Mouse (Mus musculus) limb, embryonic 13.5 days (tissue): ENCODE data around the gene Psmb2. TPM values are rescaled to one million over a fixed set of nuclear protein-coding genes. Genes with fewer than 3 reads are reported as not detected.
A peak's percentile ranks its signal among the peaks of the same experiment; 100 is the strongest.

Source experiments
- ATAC-seq: fragments of 200-750 bp; cut with Nextera tagmentation; 2 replicates; pipeline ENCODE4 v1.8.0; 2017; ENCODE audit warnings: low read depth, moderate number of reproducible peaks, moderate TSS enrichment; ENCODE audit not compliant: low FRiP score
- H3K27ac ChIP-seq: fragments of 300-500 bp; sonication (generic); 2 replicates; pipeline ENCODE4 v1.5.1; 2015; ENCODE audit warnings: inconsistent platforms, mild to moderate bottlenecking, moderate library complexity
- H3K27me3 ChIP-seq: fragments of 300-500 bp; sonication (generic); 2 replicates; pipeline ENCODE4 v1.6.1; 2015; ENCODE audit warnings: mild to moderate bottlenecking, inconsistent platforms
- H3K36me3 ChIP-seq: fragments of 300-500 bp; sonication (generic); 2 replicates; pipeline ENCODE4 v1.6.1; 2015; ENCODE audit warnings: inconsistent platforms, mild to moderate bottlenecking, moderate library complexity
- H3K4me1 ChIP-seq: fragments of 300-500 bp; sonication (generic); 2 replicates; pipeline ENCODE4 v1.6.1; 2015; ENCODE audit warnings: inconsistent platforms
- H3K4me2 ChIP-seq: fragments of 300-500 bp; sonication (generic); replicated peaks from 2 replicates; pipeline ENCODE4 v1.6.1; 2015; ENCODE audit warnings: inconsistent platforms, mild to moderate bottlenecking, moderate library complexity
- H3K4me3 ChIP-seq: fragments of 300-500 bp; sonication (generic); 2 replicates; pipeline ENCODE4 v1.5.1; 2015; ENCODE audit warnings: moderate library complexity, mild to moderate bottlenecking, inconsistent platforms
- H3K9ac ChIP-seq: fragments of 300-500 bp; sonication (generic); 2 replicates; pipeline ENCODE4 v1.6.1; 2015; ENCODE audit warnings: mild to moderate bottlenecking, inconsistent platforms
- H3K9me3 ChIP-seq: fragments of 300-500 bp; sonication (generic); 2 replicates; pipeline ENCODE4 v1.6.1; 2016; ENCODE audit warnings: inconsistent platforms
- WGBS: fragments of 180-500 bp; shearing (Covaris S2); methylation state at CpG from one replicate; pipeline ENCODE4 v1.1.7; 2015; 5-methylcytosine and 5-hydroxymethylcytosine counted together
- polyA plus RNA-seq: library from polyadenylated mRNA; unstranded; fragments of >200 nt; fragmentation: Nextera tagmentation; extraction: Ambion mirVana; gene quantifications from 2 replicates; pipeline ENCODE4 v1.2.1, GENCODE M21; 2015

Gene Psmb2
- polyA plus RNA-seq, result 501 and 520 TPM in 2 replicates

DNA sequence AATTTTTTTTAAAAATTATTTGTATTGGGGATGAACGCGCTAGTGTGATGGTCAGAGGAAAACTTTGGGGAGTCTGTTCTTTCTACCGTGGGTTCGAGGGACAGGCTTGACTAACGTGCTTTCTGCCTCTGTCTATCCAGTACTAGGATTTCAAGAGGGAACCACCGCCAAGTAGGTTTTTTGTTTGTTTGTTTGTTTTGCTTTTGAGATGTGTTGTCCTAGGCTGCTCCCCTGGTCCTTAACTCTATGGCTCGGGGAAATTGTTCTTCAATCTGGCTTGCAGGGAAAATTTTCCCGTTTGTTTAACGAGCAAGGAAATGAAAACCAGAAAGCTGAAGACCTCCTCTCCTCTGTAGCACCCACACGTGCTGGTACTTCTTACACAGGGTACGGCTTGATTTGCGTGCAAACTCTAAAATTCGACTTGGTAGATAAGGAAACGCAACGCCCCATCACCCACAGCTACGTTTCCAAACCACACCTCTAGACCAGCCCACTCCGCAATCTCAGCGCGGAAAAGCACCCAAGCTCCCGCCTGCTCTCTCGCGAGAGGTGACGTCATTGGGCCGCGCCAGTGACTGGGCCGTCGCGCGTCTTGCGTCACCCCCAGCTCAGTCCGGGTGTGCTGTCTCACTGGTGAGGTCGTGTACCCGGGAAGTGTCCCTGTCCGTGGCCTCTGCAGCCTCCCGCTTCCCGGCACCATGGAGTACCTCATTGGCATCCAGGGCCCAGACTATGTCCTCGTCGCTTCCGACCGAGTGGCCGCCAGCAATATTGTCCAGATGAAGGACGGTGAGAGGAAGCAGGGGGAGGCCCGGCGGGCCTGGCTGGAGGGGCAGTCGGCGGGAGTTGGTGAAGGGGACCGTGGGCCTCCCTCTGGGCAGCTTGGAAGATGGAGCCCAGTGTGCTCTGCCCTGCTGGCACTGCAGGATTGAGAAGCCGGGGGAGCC is at the start of gene Psmb2:
TSS of gene Psmb2 (plus strand) at position 577 of the 950 bp plus-strand sequence.
- Histone ChIP-seq H3K4me3 (peak within 1 kb of the TSS; percentile 100), H3K27ac (peak within 1 kb of the TSS; percentile 72), H3K27me3 (no peaks in the 10 kb centered on the region), H3K4me2 (peak within 1 kb of the TSS; percentile 96), H3K36me3 (no peaks in the 10 kb centered on the region; the same call in 1 of the 2 replicates), H3K9ac (peak within 1 kb of the TSS; percentile 99), H3K9me3 (no peaks in the 10 kb centered on the region), H3K4me1 (peaks cover 15% of the 10 kb centered on the region)
- ATAC-seq, result peak; percentile 98
- WGBS, result 3% methylated on average over 48 of the region's 48 CpGs

DNA sequence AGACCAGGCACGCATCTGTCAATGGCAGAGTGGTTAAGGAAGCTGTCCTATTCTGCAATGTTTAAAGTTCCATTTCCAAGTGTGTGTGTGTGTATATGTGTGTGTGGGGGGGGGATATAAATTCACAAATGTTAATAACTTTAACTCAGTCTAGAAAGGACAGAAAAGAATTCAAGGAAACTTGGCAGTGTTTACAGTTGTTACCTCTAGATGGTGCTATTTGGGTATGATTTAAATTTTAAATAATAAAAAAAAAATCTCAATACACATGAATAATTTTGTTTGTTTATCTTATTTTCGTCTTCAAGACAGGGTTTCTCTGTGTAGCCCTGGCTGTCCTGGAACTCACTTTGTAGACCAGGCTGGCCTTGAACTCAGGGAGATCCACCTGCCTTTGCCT is 45.5 kb upstream of the Psmb2 start:
- H3K9me3 ChIP-seq, result no peaks in the 10 kb centered on the region
- no peak for ATAC-seq
- peaks cover 16% of the 10 kb centered on the region for H3K27me3 ChIP-seq
- H3K4me2 ChIP-seq, result no peak overlapping the region
- H3K4me3 ChIP-seq, result no peak overlapping the region
- H3K27ac ChIP-seq, result no peak overlapping the region
- 46% methylated on average over 2 of the region's 2 CpGs for WGBS
- H3K9ac ChIP-seq, result no peak overlapping the region
- H3K4me1 ChIP-seq, result peaks cover 13% of the 10 kb centered on the region
- H3K36me3 ChIP-seq, result no peaks in the 10 kb centered on the region

GRCm38 (mm10) chr4:126632668-126633067 is 44.8 kb upstream of the Psmb2 start:
- Histone ChIP-seq H3K36me3 (no peaks in the 10 kb centered on the region), H3K4me1 (peaks cover 5% of the 10 kb centered on the region; the same call in 1 of the 2 replicates), H3K9me3 (no peaks in the 10 kb centered on the region), H3K27me3 (peaks cover 17% of the 10 kb centered on the region), H3K9ac (no peak overlapping the region), H3K27ac (no peak overlapping the region), H3K4me3 (no peak overlapping the region), H3K4me2 (no peak overlapping the region)
- WGBS, result 61% methylated on average over 3 of the region's 3 CpGs
- no peak for ATAC-seq

DNA sequence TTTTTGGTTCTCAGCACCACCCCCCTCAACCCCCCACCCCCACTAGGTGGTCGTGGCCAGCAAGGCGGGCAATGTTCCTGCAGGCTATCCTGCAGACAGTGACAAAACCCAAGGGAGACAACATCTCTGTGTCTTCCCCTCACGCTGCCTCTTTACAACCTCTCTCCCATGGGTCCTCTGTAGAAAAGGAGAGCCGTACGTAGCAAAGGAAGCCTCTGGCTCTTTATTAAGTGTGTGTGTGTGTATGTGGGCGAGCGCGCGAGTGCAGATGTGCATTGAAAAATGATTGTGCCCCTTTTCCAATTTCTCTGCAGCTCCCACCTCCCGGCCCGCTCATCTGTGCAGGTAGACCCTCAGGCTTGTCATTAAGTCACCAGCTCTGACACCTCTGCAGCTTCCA is 41.1 kb upstream of the Psmb2 start:
- Histone ChIP-seq H3K9me3 (no peaks in the 10 kb centered on the region), H3K36me3 (no peaks in the 10 kb centered on the region), H3K4me2 (no peak overlapping the region), H3K27me3 (peaks cover 25% of the 10 kb centered on the region), H3K4me3 (no peak overlapping the region), H3K4me1 (peaks cover 3% of the 10 kb centered on the region; the same call in 1 of the 2 replicates), H3K27ac (no peak overlapping the region), H3K9ac (no peak overlapping the region)
- no peak for ATAC-seq
- WGBS, result 19% methylated on average over 11 of the region's 11 CpGs

GRCm38 (mm10) chr4:126637446-126637845 is 40.0 kb upstream of the Psmb2 start:
- no peaks in the 10 kb centered on the region for H3K36me3 ChIP-seq
- H3K4me1 ChIP-seq, result peaks cover 3% of the 10 kb centered on the region; the same call in 1 of the 2 replicates
- 58% methylated on average over 4 of the region's 4 CpGs for WGBS
- no peak for ATAC-seq
- H3K4me3 ChIP-seq, result no peak overlapping the region
- no peaks in the 10 kb centered on the region for H3K9me3 ChIP-seq
- H3K4me2 ChIP-seq, result no peak overlapping the region
- H3K27ac ChIP-seq, result no peak overlapping the region
- no peak overlapping the region for H3K9ac ChIP-seq
- H3K27me3 ChIP-seq, result peaks cover 25% of the 10 kb centered on the region

- H3K36me3 ChIP-seq, result no peaks in the 10 kb centered on the region
- H3K9me3 ChIP-seq, result no peaks in the 10 kb centered on the region
- ATAC-seq, result no peak
- H3K4me2 ChIP-seq, result no peak overlapping the region
- H3K4me1 ChIP-seq, result peaks cover 3% of the 10 kb centered on the region; the same call in 1 of the 2 replicates
- WGBS, result 57% methylated on average over 7 of the region's 7 CpGs
- no peak overlapping the region for H3K4me3 ChIP-seq
- H3K27me3 ChIP-seq, result peaks cover 25% of the 10 kb centered on the region
- H3K9ac ChIP-seq, result no peak overlapping the region
- no peak overlapping the region for H3K27ac ChIP-seq
Observed at GRCm38 (mm10) chr4:126639339-126639738, 38.1 kb upstream of the Psmb2 start.

DNA sequence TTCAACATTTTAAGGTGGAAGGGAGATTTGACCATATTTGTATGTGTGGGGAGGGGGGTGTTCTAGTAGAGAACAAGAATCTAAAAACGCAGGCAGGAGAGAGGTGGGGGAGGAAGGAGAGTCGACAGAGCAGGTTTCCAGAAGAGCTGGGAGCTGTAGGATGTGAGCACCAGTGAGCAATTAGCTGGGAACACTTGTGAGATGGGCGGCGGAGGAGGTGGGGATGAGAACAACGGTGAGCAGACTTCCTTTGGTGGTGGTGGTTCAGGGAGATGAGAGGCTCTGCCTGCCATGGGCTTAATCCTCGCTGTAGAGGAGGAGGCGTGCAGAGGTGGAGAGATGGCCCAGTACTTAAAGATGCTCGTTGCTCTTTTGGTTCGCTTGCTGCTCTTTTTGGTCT is 35.5 kb upstream of the Psmb2 start:
- ATAC-seq, result no peak
- H3K27ac ChIP-seq, result no peak overlapping the region
- no peaks in the 10 kb centered on the region for H3K4me1 ChIP-seq
- H3K36me3 ChIP-seq, result no peaks in the 10 kb centered on the region
- no peak overlapping the region for H3K4me3 ChIP-seq
- H3K9me3 ChIP-seq, result no peaks in the 10 kb centered on the region
- whole genome bisulfite sequencing, result 40% methylated on average over 9 of the region's 9 CpGs
- no peak overlapping the region for H3K4me2 ChIP-seq
- H3K9ac ChIP-seq, result no peak overlapping the region
- H3K27me3 ChIP-seq, result peaks cover 15% of the 10 kb centered on the region

- H3K27ac ChIP-seq, result no peak overlapping the region
- no peak overlapping the region for H3K4me2 ChIP-seq
- no peak overlapping the region for H3K4me3 ChIP-seq
- H3K36me3 ChIP-seq, result no peaks in the 10 kb centered on the region
- WGBS, result 56% methylated on average over 4 of the region's 4 CpGs
- no peak overlapping the region for H3K9ac ChIP-seq
- H3K27me3 ChIP-seq, result peaks cover 21% of the 10 kb centered on the region
- ATAC-seq, result no peak
- no peaks in the 10 kb centered on the region for H3K4me1 ChIP-seq
- no peaks in the 10 kb centered on the region for H3K9me3 ChIP-seq
Observed at GRCm38 (mm10) chr4:126643815-126644214, 33.6 kb upstream of the Psmb2 start.

DNA sequence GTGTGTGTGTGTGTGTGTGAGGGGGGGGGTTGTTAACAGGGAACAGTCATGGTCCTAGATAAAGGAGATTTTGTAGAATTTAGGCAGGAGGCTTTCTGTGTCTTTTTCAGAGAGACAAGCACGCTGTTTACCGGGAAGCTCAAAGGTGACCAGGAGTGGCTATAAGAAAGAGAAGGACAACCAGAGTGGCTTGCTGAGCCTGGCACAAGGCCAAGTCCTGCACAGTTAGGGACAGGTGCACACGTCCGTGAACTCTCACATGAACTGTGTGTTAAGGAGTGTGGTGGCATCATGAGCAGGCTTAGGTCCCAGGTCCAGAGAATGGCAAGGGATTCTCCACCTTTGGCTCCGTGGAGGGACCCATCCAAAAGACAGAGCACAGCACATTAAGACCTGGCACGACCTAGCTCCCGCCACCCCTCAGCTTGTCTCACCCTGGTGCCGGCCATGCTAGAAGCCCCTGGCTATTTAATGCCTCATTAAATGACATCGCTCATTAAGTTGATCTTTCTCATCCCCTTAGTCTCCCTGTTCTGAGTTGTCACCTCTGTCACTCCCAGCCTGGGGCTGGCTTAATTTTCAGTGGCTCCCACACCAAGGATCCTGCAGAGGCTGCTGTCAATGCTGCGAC is 33.0 kb upstream of the Psmb2 start:
- 67% methylated on average over 10 of the region's 10 CpGs for WGBS
- no peak overlapping the region for H3K4me3 ChIP-seq
- no peaks in the 10 kb centered on the region for H3K36me3 ChIP-seq
- no peak overlapping the region for H3K9ac ChIP-seq
- peaks cover 20% of the 10 kb centered on the region for H3K27me3 ChIP-seq
- no peak overlapping the region for H3K4me2 ChIP-seq
- ATAC-seq, result no peak
- no peaks in the 10 kb centered on the region for H3K9me3 ChIP-seq
- no peak overlapping the region for H3K27ac ChIP-seq
- H3K4me1 ChIP-seq, result no peaks in the 10 kb centered on the region

GRCm38 (mm10) chr4:126647996-126648910 is 29.2 kb upstream of the Psmb2 start:
- WGBS, result 34% methylated on average over 24 of the region's 24 CpGs
- Histone ChIP-seq H3K9ac (no peak overlapping the region), H3K4me1 (no peaks in the 10 kb centered on the region), H3K4me2 (no peak overlapping the region), H3K27ac (no peak overlapping the region), H3K4me3 (no peak overlapping the region), H3K9me3 (no peaks in the 10 kb centered on the region), H3K36me3 (no peaks in the 10 kb centered on the region), H3K27me3 (peaks cover 22% of the 10 kb centered on the region)
- no peak for ATAC-seq

DNA sequence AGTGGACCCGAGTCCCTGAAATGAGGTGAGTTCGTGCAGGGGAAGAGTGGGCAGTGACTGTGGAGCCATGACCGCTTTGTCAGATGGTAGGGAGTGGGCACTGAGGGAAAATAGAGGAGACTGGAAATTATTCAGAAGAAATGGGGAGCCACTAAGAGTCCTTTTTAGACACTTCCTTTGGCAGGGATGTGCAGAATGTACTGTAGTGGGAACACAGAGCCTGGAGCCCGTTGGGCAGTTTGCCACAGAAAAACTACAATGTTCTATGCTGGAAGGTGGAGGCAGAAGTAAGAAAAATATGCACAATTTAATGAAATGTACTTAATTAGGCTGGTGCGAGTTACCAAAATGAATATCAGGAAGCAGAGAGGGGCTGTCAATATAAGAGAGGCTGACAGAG is 24.3 kb upstream of the Psmb2 start:
- no peak for ATAC-seq
- 84% methylated on average over 5 of the region's 5 CpGs for WGBS
- Histone ChIP-seq H3K4me2 (no peak overlapping the region), H3K4me3 (no peak overlapping the region), H3K9ac (no peak overlapping the region), H3K36me3 (no peaks in the 10 kb centered on the region), H3K9me3 (no peaks in the 10 kb centered on the region), H3K4me1 (no peaks in the 10 kb centered on the region), H3K27me3 (peaks cover 11% of the 10 kb centered on the region), H3K27ac (no peak overlapping the region)
